Comparison of ENCODE assay signal across 8 mouse cellular contexts in genomic region chr10:127514111-127514698, GRCm38 (mm10). TPM values are rescaled to one million over a fixed set of nuclear protein-coding genes. Genes with fewer than 3 reads are reported as not detected.
DNase-seq lines count a peak whose midpoint lies in the region; ATAC-seq and TF ChIP-seq lines count a peak whose summit lies in the region.

No protein-coding gene starts in this region.

- ATAC-seq in hindbrain, embryonic 15.5 days (ENCODE audit: low FRiP score, low read depth): no peak
- no peak for ATAC-seq in midbrain, embryonic 12.5 days (ENCODE audit: low FRiP score, low read depth)

- no peaks in the 10 kb centered on the region for H3K36me3 ChIP-seq in heart, adult 2 months (ENCODE audit: control insufficient read depth, insufficient read depth, low read length)
- H3K36me3 ChIP-seq in MEL (ENCODE audit: control insufficient read depth in 1 of 2, insufficient read depth in 2 of 2, low read length in 2 of 2): peaks cover 0 to 12% of the 10 kb centered on the region in 2 experiments; a peak in 2 of 4 replicates
- H3K36me3 ChIP-seq in hindbrain, embryonic 15.5 days: peaks cover 10% of the 10 kb centered on the region
- peaks cover 16% of the 10 kb centered on the region for H3K36me3 ChIP-seq in midbrain, embryonic 12.5 days

- no peak for TF ChIP-seq POLR2A in heart, adult 2 months (IDR thresholded peaks at IDR 0.05; ENCODE audit: insufficient read depth, low read depth, low read length)
- TF ChIP-seq POLR2A in MEL (IDR thresholded peaks at IDR 0.05; ENCODE audit: control insufficient read depth in 1 of 2, insufficient read depth in 1 of 2, low read depth in 1 of 2, low read length in 2 of 2, poor library complexity in 1 of 2): no peak

- no peak overlapping the region for H3K9ac ChIP-seq in heart, adult 2 months (ENCODE audit: low read depth, low read length)
- H3K9ac ChIP-seq in MEL (ENCODE audit: control insufficient read depth, low read depth, low read length, poor library complexity, severe bottlenecking): peak overlapping the region; percentile 65
- no peak overlapping the region for H3K9ac ChIP-seq in hindbrain, embryonic 15.5 days
- H3K9ac ChIP-seq in midbrain, embryonic 12.5 days (replicated peaks): peak overlapping the region; percentile 41; the same call in 1 of the 2 replicates

- WGBS in heart, adult 2 months: 43% methylated on average over 13 of the region's 13 CpGs
- 19% methylated on average over 13 of the region's 13 CpGs for WGBS in hindbrain, embryonic 15.5 days
- 12% methylated on average over 13 of the region's 13 CpGs for WGBS in midbrain, embryonic 12.5 days

- intact Hi-C loops in heart, adult 2 months (cut with DNase I): loop anchor here (5.0 kb wide), 1 partner anchor 108 kb away; the partner anchor contains the start of gene Lrp1

- TF ChIP-seq EP300 in heart, adult 2 months (IDR thresholded peaks at IDR 0.05; ENCODE audit: insufficient read depth, low read depth, low read length): no peak
- no peak for TF ChIP-seq EP300 in MEL (IDR thresholded peaks at IDR 0.05; ENCODE audit: low read depth in 1 of 2, low read length in 2 of 2)

- no peak for DNase-seq in heart, adult 2 months
- no peak for DNase-seq in heart, adult 9 months (ENCODE audit: low spot score in 2 of 2)
- peak; percentile 74 for DNase-seq in MEL (ENCODE audit: low read depth, low spot score)
- DNase-seq in thymus, postnatal 25 days: no peak
- DNase-seq in kidney, postnatal 14 days: no peak
- no peak for DNase-seq in layer of hippocampus, adult 9-10 months (ENCODE audit: low spot score)

- peaks cover under 1% of the 10 kb centered on the region; the same call in 1 of the 2 replicates for H3K27me3 ChIP-seq in heart, adult 2 months (ENCODE audit: control insufficient read depth, insufficient read depth, low read length)
- H3K27me3 ChIP-seq in MEL (ENCODE audit: control insufficient read depth in 1 of 2, insufficient read depth in 2 of 2, low read length in 2 of 2): no peaks in the 10 kb centered on the region
- no peaks in the 10 kb centered on the region for H3K27me3 ChIP-seq in hindbrain, embryonic 15.5 days
- peaks cover 96% of the 10 kb centered on the region for H3K27me3 ChIP-seq in midbrain, embryonic 12.5 days

- peak overlapping the region; percentile 58 for H3K27ac ChIP-seq in heart, adult 2 months
- H3K27ac ChIP-seq in MEL (ENCODE audit: control insufficient read depth, low read depth, low read length): peak overlapping the region; percentile 83
- H3K27ac ChIP-seq in hindbrain, embryonic 15.5 days (replicated peaks): 0 out of 2 replicates have a peak overlapping the region, but pooled peaks have one; percentile 99
- peak overlapping the region; percentile 95 for H3K27ac ChIP-seq in midbrain, embryonic 12.5 days (replicated peaks)

- no peak overlapping the region for H3K4me3 ChIP-seq in heart, adult 2 months
- peak overlapping the region; percentile 45 to 56 for H3K4me3 ChIP-seq in MEL (ENCODE audit: control insufficient read depth in 1 of 2, insufficient read depth in 1 of 2, low read depth in 2 of 2, low read length in 2 of 2)
- H3K4me3 ChIP-seq in hindbrain, embryonic 15.5 days: 0 out of 2 replicates have a peak overlapping the region, but pooled peaks have one; percentile 9
- peak overlapping the region; percentile 19; the same call in 1 of the 2 replicates for H3K4me3 ChIP-seq in midbrain, embryonic 12.5 days

- H3K79me2 ChIP-seq in heart, adult 2 months (replicated peaks; ENCODE audit: control insufficient read depth, insufficient read depth, low read length): no peaks in the 10 kb centered on the region
- H3K79me2 ChIP-seq in MEL (ENCODE audit: control insufficient read depth, insufficient read depth, low read length, poor library complexity): peaks cover under 1% of the 10 kb centered on the region

- TF ChIP-seq RAD21 in MEL (IDR thresholded peaks at IDR 0.05; ENCODE audit: low read depth, low read length): no peak

- peak overlapping the region; percentile 97; the same call in 1 of the 2 replicates for H3K4me2 ChIP-seq in hindbrain, embryonic 15.5 days
- H3K4me2 ChIP-seq in midbrain, embryonic 12.5 days (replicated peaks): peak overlapping the region; percentile 88

- H3K4me1 ChIP-seq in heart, adult 2 months (ENCODE audit: control insufficient read depth, insufficient read depth, low read length): peaks cover 6% of the 10 kb centered on the region; the same call in 1 of the 2 replicates
- peaks cover 0 to 35% of the 10 kb centered on the region in 2 experiments; a peak in 3 of 4 replicates for H3K4me1 ChIP-seq in MEL (ENCODE audit: control insufficient read depth in 1 of 2, insufficient read depth in 2 of 2, low read length in 2 of 2)
- H3K4me1 ChIP-seq in hindbrain, embryonic 15.5 days (replicated peaks): peaks cover 80% of the 10 kb centered on the region
- H3K4me1 ChIP-seq in midbrain, embryonic 12.5 days: peaks cover 83% of the 10 kb centered on the region

- H3K9me3 ChIP-seq in MEL (replicated peaks; ENCODE audit: insufficient read depth, low read length): no peaks in the 10 kb centered on the region
- no peaks in the 10 kb centered on the region for H3K9me3 ChIP-seq in hindbrain, embryonic 15.5 days
- H3K9me3 ChIP-seq in midbrain, embryonic 12.5 days: no peaks in the 10 kb centered on the region

- no peak for TF ChIP-seq CTCF in heart, adult 2 months (IDR thresholded peaks at IDR 0.05)
- no peak for TF ChIP-seq CTCF in MEL (IDR thresholded peaks at IDR 0.05 in 2 of 3, conservative IDR thresholded peaks at IDR 0.05 in 1 of 3; ENCODE audit: control insufficient read depth in 1 of 3, insufficient read depth in 1 of 3, low read depth in 2 of 3, low read length in 3 of 3, poor library complexity in 1 of 3, severe bottlenecking in 1 of 3)

TF ChIP-seq in MEL, 35 proteins besides CTCF, POLR2A, EP300 and RAD21:
- TF ChIP-seq POLR2AphosphoS2 (IDR thresholded peaks at IDR 0.05; ENCODE audit: low read length): no peak
- peak; percentile 29; the same call in 1 of the 2 replicates for TF ChIP-seq NELFE (IDR thresholded peaks at IDR 0.05; ENCODE audit: low read depth, low read length)
- no peak for TF ChIP-seq ZC3H11A (IDR thresholded peaks at IDR 0.05; ENCODE audit: low read depth, low read length)
- no peak for TF ChIP-seq NRF1 (IDR thresholded peaks at IDR 0.05; ENCODE audit: insufficient read depth, low read depth, low read length, poor library complexity, severe bottlenecking)
- TF ChIP-seq MYC (IDR thresholded peaks at IDR 0.05; ENCODE audit: low read depth, low read length): no peak
- TF ChIP-seq JUND (IDR thresholded peaks at IDR 0.05; ENCODE audit: low read depth, low read length): no peak
- no peak for TF ChIP-seq MEF2A (IDR thresholded peaks at IDR 0.05; ENCODE audit: extremely low read depth, insufficient replicate concordance, low read depth, low read length, poor library complexity, severe bottlenecking)
- TF ChIP-seq TBP (IDR thresholded peaks at IDR 0.05; ENCODE audit: low read depth, low read length): 0 out of 2 replicates have a peak, but pooled peaks have one; percentile 14
- peak; percentile 92 for TF ChIP-seq BHLHE40 (IDR thresholded peaks at IDR 0.05; ENCODE audit: borderline replicate concordance, low read depth, low read length)
- TF ChIP-seq GABPA (IDR thresholded peaks at IDR 0.05; ENCODE audit: low read depth, low read length): no peak
- peak; percentile 73; the same call in 1 of the 2 replicates for TF ChIP-seq USF1 (IDR thresholded peaks at IDR 0.05; ENCODE audit: low read depth, low read length)
- TF ChIP-seq UBTF (IDR thresholded peaks at IDR 0.05; ENCODE audit: borderline replicate concordance, insufficient read depth, low read depth, low read length): 0 out of 2 replicates have a peak, but pooled peaks have one; percentile 49
- TF ChIP-seq HCFC1 (IDR thresholded peaks at IDR 0.05; ENCODE audit: low read depth, low read length): no peak
- TF ChIP-seq ZKSCAN1 (IDR thresholded peaks at IDR 0.05; ENCODE audit: low read depth, low read length): no peak

RNA-seq across cellular contexts. Expression of gene Ndufa4l2, which starts 0.6 kb away (rescaled TPM):
- total RNA-seq in heart, adult 2 months (2021): 10 to 100 TPM; 20.1 to 27.9 TPM
- polyA plus RNA-seq in heart, adult 2 months (2012; rRNA removed): 45.1 and 64.4 TPM in 2 replicates
- 21.8 and 28.6 TPM in 2 replicates for total RNA-seq in MEL (2012; rRNA removed)
- 10 to 100 TPM in 1 of 2 experiments, not detected in 1; 26.6 TPM for polyA plus RNA-seq in MEL (2012; ENCODE audit: insufficient read depth in 1 of 2, insufficient read length in 2 of 2, low read depth in 1 of 2, low replicate concordance in 2 of 2, missing spikeins in 1 of 2)
- polyA plus RNA-seq in hindbrain, embryonic 15.5 days (2015; fragmentation: Nextera tagmentation; extraction: Ambion mirVana): 20.7 and 24.4 TPM in 2 replicates
- polyA plus RNA-seq in midbrain, embryonic 12.5 days (2016; fragmentation: Nextera tagmentation; extraction: Ambion mirVana): 7.0 and 7.6 TPM in 2 replicates

RNA-seq across cellular contexts. Expression of gene Shmt2, which starts 8.0 kb away (rescaled TPM):
- 10 to 100 TPM; 42.6 to 43.4 TPM for total RNA-seq in heart, adult 2 months (2021)
- polyA plus RNA-seq in heart, adult 2 months (2012; rRNA removed): 60.9 and 67.0 TPM in 2 replicates
- 242 and 383 TPM in 2 replicates for total RNA-seq in MEL (2012; rRNA removed)
- polyA plus RNA-seq in MEL (2012; ENCODE audit: insufficient read depth in 1 of 2, insufficient read length in 2 of 2, low read depth in 1 of 2, low replicate concordance in 2 of 2, missing spikeins in 1 of 2): 100 to 1,000 TPM; 263 to 582 TPM
- polyA plus RNA-seq in hindbrain, embryonic 15.5 days (2015; fragmentation: Nextera tagmentation; extraction: Ambion mirVana): 56.2 and 64.8 TPM in 2 replicates
- polyA plus RNA-seq in midbrain, embryonic 12.5 days (2016; fragmentation: Nextera tagmentation; extraction: Ambion mirVana): 75.1 and 77.8 TPM in 2 replicates

RNA-seq across cellular contexts. Expression of gene Stac3, which starts 12.7 kb away (rescaled TPM):
- total RNA-seq in heart, adult 2 months (2021): 1 to 10 TPM in 1 of 2 experiments, under 1 TPM in 1; 0.21 to 1.2 TPM
- polyA plus RNA-seq in heart, adult 2 months (2012; rRNA removed): 0.86 and 1.7 TPM in 2 replicates
- not detected in 2 replicates for total RNA-seq in MEL (2012; rRNA removed)
- polyA plus RNA-seq in MEL (2012; ENCODE audit: insufficient read depth in 1 of 2, insufficient read length in 2 of 2, low read depth in 1 of 2, low replicate concordance in 2 of 2, missing spikeins in 1 of 2): under 1 TPM in 1 of 2 experiments, not detected in 1; 0.25 TPM
- polyA plus RNA-seq in hindbrain, embryonic 15.5 days (2015; fragmentation: Nextera tagmentation; extraction: Ambion mirVana): 2.5 and 2.9 TPM in 2 replicates
- 0.89 and 1.6 TPM in 2 replicates for polyA plus RNA-seq in midbrain, embryonic 12.5 days (2016; fragmentation: Nextera tagmentation; extraction: Ambion mirVana)

RNA-seq across cellular contexts. Expression of gene Nxph4, which starts 20.2 kb away (rescaled TPM):
- under 1 TPM; 0.34 to 0.68 TPM for total RNA-seq in heart, adult 2 months (2021)
- polyA plus RNA-seq in heart, adult 2 months (2012; rRNA removed): 0.39 and 0.41 TPM in 2 replicates
- not detected in 2 replicates for total RNA-seq in MEL (2012; rRNA removed)
- polyA plus RNA-seq in MEL (2012; ENCODE audit: insufficient read depth in 1 of 2, insufficient read length in 2 of 2, low read depth in 1 of 2, low replicate concordance in 2 of 2, missing spikeins in 1 of 2): under 1 TPM in 1 of 2 experiments, not detected in 1; 0.24 TPM
- 161 and 194 TPM in 2 replicates for polyA plus RNA-seq in hindbrain, embryonic 15.5 days (2015; fragmentation: Nextera tagmentation; extraction: Ambion mirVana)
- 55.9 and 58.2 TPM in 2 replicates for polyA plus RNA-seq in midbrain, embryonic 12.5 days (2016; fragmentation: Nextera tagmentation; extraction: Ambion mirVana)

Comparison
In these comparisons a context has a peak if more than half of its experiments do, and no peak if none do; other contexts are left out.
1. H3K9ac ChIP-seq: peak in MEL (single experiment) and midbrain, embryonic 12.5 days (single experiment); none in heart, adult 2 months (single experiment) and hindbrain, embryonic 15.5 days (single experiment).
2. Peak in every context shown above with its lines, with median percentiles within 50 percentile points of each other: H3K27ac ChIP-seq.